Mouse (Mus musculus) myocyte (in vitro differentiated cells): Measurements from ENCODE around the gene Herc2. TPM values are rescaled to one million over a fixed set of nuclear protein-coding genes. Genes with fewer than 3 reads are reported as not detected.
A peak's percentile ranks its signal among the peaks of the same experiment; 100 is the strongest.

Source experiments
- H3K27me3 ChIP-seq: one replicate; pipeline ENCODE4 v1.6.1; 2011; ENCODE audit not compliant: control insufficient read depth, insufficient read depth, insufficient read length
- H3K36me3 ChIP-seq: one replicate; pipeline ENCODE4 v1.6.1; 2011; ENCODE audit not compliant: control insufficient read depth, insufficient read depth
- H3K4me2 ChIP-seq: one replicate; pipeline ENCODE4 v1.6.1; 2011; ENCODE audit warnings: low read depth, control low read depth
- H3K4me3 ChIP-seq: one replicate; pipeline ENCODE4 v1.5.1; 2011; ENCODE audit warnings: mild to moderate bottlenecking, control low read depth, moderate library complexity
- H3K79me2 ChIP-seq: one replicate; pipeline ENCODE4 v1.6.1; 2011; ENCODE audit not compliant: control insufficient read depth, insufficient read depth
- H3ac ChIP-seq: one replicate; pipeline ENCODE4 v1.6.1; 2011; ENCODE audit not compliant: control insufficient read depth, insufficient read length
- CEBPB ChIP-seq: IDR thresholded peaks from 2 replicates; pipeline ENCODE4 v1.6.1; 2011; ENCODE audit warnings: mild to moderate bottlenecking, moderate library complexity; ENCODE audit not compliant: poor library complexity, insufficient read depth, severe bottlenecking
- E2F4 ChIP-seq: IDR thresholded peaks from one replicate; pipeline ENCODE4 v1.6.1; 2011; ENCODE audit warnings: mild to moderate bottlenecking, control low read depth, moderate library complexity; ENCODE audit not compliant: insufficient read depth
- MAX ChIP-seq: IDR thresholded peaks from one replicate; pipeline ENCODE4 v1.6.1; 2011; ENCODE audit warnings: low read depth, mild to moderate bottlenecking, control low read depth
- MYOD1 ChIP-seq, 3 experiments: IDR thresholded peaks; one replicate each; pipeline ENCODE4 v1.6.1; 2011; ENCODE audit warnings: control low read depth in 2 of 3, low read depth in 2 of 3, mild to moderate bottlenecking in 2 of 3, moderate library complexity in 1 of 3; ENCODE audit not compliant: insufficient read length in 2 of 3, control insufficient read depth in 1 of 3
- MYOG ChIP-seq, 3 experiments: IDR thresholded peaks; one replicate each; pipeline ENCODE4 v1.6.1; 2011; ENCODE audit warnings: control low read depth in 2 of 3, low read depth in 2 of 3, mild to moderate bottlenecking in 2 of 3; ENCODE audit not compliant: insufficient read length in 2 of 3, control insufficient read depth in 1 of 3, insufficient read depth in 1 of 3
- POLR2A ChIP-seq: IDR thresholded peaks from one replicate; pipeline ENCODE4 v1.6.1; 2011; ENCODE audit warnings: low read depth, mild to moderate bottlenecking, control low read depth, moderate library complexity; ENCODE audit not compliant: insufficient read length
- POLR2AphosphoS2 ChIP-seq: IDR thresholded peaks from one replicate; pipeline ENCODE4 v1.6.1; 2011; ENCODE audit warnings: low read depth, control low read depth; ENCODE audit not compliant: insufficient read length
- REST ChIP-seq: IDR thresholded peaks from one replicate; pipeline ENCODE4 v1.6.1; 2011; ENCODE audit warnings: mild to moderate bottlenecking, control low read depth, moderate library complexity; ENCODE audit not compliant: insufficient read depth, insufficient read length
- SRF ChIP-seq: IDR thresholded peaks from one replicate; pipeline ENCODE4 v1.6.1; 2011; ENCODE audit warnings: low read depth; ENCODE audit not compliant: control insufficient read depth, insufficient read length
- TCF12 ChIP-seq: IDR thresholded peaks from one replicate; pipeline ENCODE4 v1.6.1; 2011; ENCODE audit warnings: mild to moderate bottlenecking, control low read depth; ENCODE audit not compliant: poor library complexity, insufficient read depth, severe bottlenecking
- TCF3 ChIP-seq: IDR thresholded peaks from one replicate; pipeline ENCODE4 v1.6.1; 2011; ENCODE audit warnings: low read depth, control low read depth; ENCODE audit not compliant: insufficient read length
- USF1 ChIP-seq: IDR thresholded peaks from one replicate; pipeline ENCODE4 v1.6.1; 2011; ENCODE audit warnings: low read depth, mild to moderate bottlenecking, control low read depth, moderate library complexity
- polyA plus RNA-seq: library from polyadenylated mRNA; unstranded; fragments of >200 nt; fragmentation: generic; extraction: Trizol; gene quantifications from one replicate; pipeline ENCODE4 v1.2.1, GENCODE M21; 2012; ENCODE audit warnings: missing spikeins

The Herc2 gene
- polyA plus RNA-seq, 1 experiment: 10.0 TPM

GRCm38 (mm10) chr7:56163316-56163715 is 113.3 kb downstream of the Herc2 start:
- TF ChIP-seq MAX (no peak), CEBPB (no peak), MYOG (IDR thresholded peaks at IDR 0.05; ENCODE audit: control insufficient read depth in 1 of 3, insufficient read depth in 1 of 3, insufficient read length in 2 of 3, low read depth in 2 of 3) (no peak), USF1 (no peak), TCF12 (no peak), E2F4 (no peak), SRF (no peak), POLR2AphosphoS2 (no peak), MYOD1 (IDR thresholded peaks at IDR 0.05; ENCODE audit: control insufficient read depth in 1 of 3, insufficient read length in 2 of 3, low read depth in 2 of 3) (no peak), TCF3 (no peak), REST (no peak), POLR2A (no peak)
- Histone ChIP-seq H3K36me3 (peaks cover 15% of the 10 kb centered on the region), H3K4me3 (no peak overlapping the region)

GRCm38 (mm10) chr7:56168713-56169112 is 118.7 kb downstream of the Herc2 start:
- Histone ChIP-seq H3K4me3 (no peak overlapping the region), H3K36me3 (peaks cover 11% of the 10 kb centered on the region), H3K4me2 (no peak overlapping the region), H3ac (no peak overlapping the region), H3K27me3 (no peaks in the 10 kb centered on the region), H3K79me2 (no peaks in the 10 kb centered on the region)
- TF ChIP-seq MYOD1 (IDR thresholded peaks at IDR 0.05; ENCODE audit: control insufficient read depth in 1 of 3, insufficient read length in 2 of 3, low read depth in 2 of 3): peak in 2 of 3 experiments; percentile 79 to 81
- TF ChIP-seq E2F4: no peak
- TF ChIP-seq MYOG (IDR thresholded peaks at IDR 0.05; ENCODE audit: control insufficient read depth in 1 of 3, insufficient read depth in 1 of 3, insufficient read length in 2 of 3, low read depth in 2 of 3): peak; percentile 76 to 92 (median 78)

More at GRCm38 (mm10) chr7:56163316-56163715, 113.3 kb downstream of the Herc2 start:
- Histone ChIP-seq H3K4me2 (no peak overlapping the region), H3K79me2 (no peaks in the 10 kb centered on the region), H3K27me3 (no peaks in the 10 kb centered on the region), H3ac (no peak overlapping the region)

- Histone ChIP-seq H3K79me2 (no peaks in the 10 kb centered on the region), H3K4me3 (no peak overlapping the region), H3K4me2 (no peak overlapping the region), H3ac (no peak overlapping the region), H3K27me3 (no peaks in the 10 kb centered on the region), H3K36me3 (peaks cover 21% of the 10 kb centered on the region)
- TF ChIP-seq USF1 (no peak), SRF (no peak), REST (no peak), MYOD1 (IDR thresholded peaks at IDR 0.05; ENCODE audit: control insufficient read depth in 1 of 3, insufficient read length in 2 of 3, low read depth in 2 of 3) (no peak), MAX (no peak), POLR2AphosphoS2 (no peak), MYOG (IDR thresholded peaks at IDR 0.05; ENCODE audit: control insufficient read depth in 1 of 3, insufficient read depth in 1 of 3, insufficient read length in 2 of 3, low read depth in 2 of 3) (no peak), POLR2A (no peak), CEBPB (no peak), TCF12 (no peak), TCF3 (no peak), E2F4 (no peak)
These were observed 127.4 kb downstream of the Herc2 start for GRCm38 (mm10) chr7:56177371-56177770.

GRCm38 (mm10) chr7:56191041-56191440 is 141.0 kb downstream of the Herc2 start:
- peaks cover 31% of the 10 kb centered on the region for H3K36me3 ChIP-seq
- no peaks in the 10 kb centered on the region for H3K79me2 ChIP-seq
- H3K27me3 ChIP-seq: no peaks in the 10 kb centered on the region
- no peak overlapping the region for H3ac ChIP-seq
- H3K4me3 ChIP-seq: no peak overlapping the region
- H3K4me2 ChIP-seq: no peak overlapping the region
- no peak for TF ChIP-seq POLR2AphosphoS2
- no peak for TF ChIP-seq MYOD1 (IDR thresholded peaks at IDR 0.05; ENCODE audit: control insufficient read depth in 1 of 3, insufficient read length in 2 of 3, low read depth in 2 of 3)
- no peak for TF ChIP-seq REST
- no peak for TF ChIP-seq TCF12
- no peak for TF ChIP-seq POLR2A
- no peak for TF ChIP-seq E2F4
- no peak for TF ChIP-seq MYOG (IDR thresholded peaks at IDR 0.05; ENCODE audit: control insufficient read depth in 1 of 3, insufficient read depth in 1 of 3, insufficient read length in 2 of 3, low read depth in 2 of 3)
- TF ChIP-seq USF1: no peak
- TF ChIP-seq CEBPB: no peak
- no peak for TF ChIP-seq SRF
- TF ChIP-seq MAX: no peak
- TF ChIP-seq TCF3: no peak

GRCm38 (mm10) chr7:56191661-56192060 is 141.7 kb downstream of the Herc2 start:
- Histone ChIP-seq H3K4me2 (no peak overlapping the region), H3ac (no peak overlapping the region), H3K4me3 (no peak overlapping the region), H3K27me3 (no peaks in the 10 kb centered on the region), H3K36me3 (peaks cover 30% of the 10 kb centered on the region), H3K79me2 (no peaks in the 10 kb centered on the region)
- TF ChIP-seq E2F4 (no peak), TCF3 (no peak), POLR2A (no peak), CEBPB (no peak), POLR2AphosphoS2 (no peak), SRF (no peak), REST (no peak), TCF12 (no peak), USF1 (no peak), MYOD1 (IDR thresholded peaks at IDR 0.05; ENCODE audit: control insufficient read depth in 1 of 3, insufficient read length in 2 of 3, low read depth in 2 of 3) (no peak), MYOG (IDR thresholded peaks at IDR 0.05; ENCODE audit: control insufficient read depth in 1 of 3, insufficient read depth in 1 of 3, insufficient read length in 2 of 3, low read depth in 2 of 3) (no peak), MAX (no peak)
